In genomic region chr10:122770987-122771386, GRCm38 (mm10) we compare ENCODE assay signal across 23 mouse cellular contexts.
DNase-seq lines count a peak whose midpoint lies in the region; ATAC-seq and TF ChIP-seq lines count a peak whose summit lies in the region.
"Had no signal": no experiment of that assay in that cellular context is flagged by ENCODE, and none has a peak within 500 bp of the region (broad histone marks: within the 10 kb centered on the region; RNA-seq: fewer than 3 reads in every experiment).

No protein-coding gene starts in this region.

- H3K4me2 ChIP-seq in embryonic facial prominence, embryonic 14.5 days (ENCODE audit: low read depth, low read length): no peak overlapping the region
- no peak overlapping the region for H3K4me2 ChIP-seq in hindbrain, embryonic 13.5 days
- H3K4me2 ChIP-seq in hindbrain, embryonic 11.5 days (replicated peaks; ENCODE audit: low read depth, low read length): no peak overlapping the region
- H3K4me2 ChIP-seq in kidney, postnatal 0 days (ENCODE audit: low read length): no peak overlapping the region
- H3K4me2 ChIP-seq in neural tube, embryonic 13.5 days: no peak overlapping the region
- H3K4me2 ChIP-seq: limb, embryonic 13.5 days; liver, embryonic 12.5 days; midbrain, embryonic 11.5 days had no signal

- no peak for TF ChIP-seq CTCF in kidney, postnatal 0 days (IDR thresholded peaks at IDR 0.05; ENCODE audit: low read depth)
- TF ChIP-seq CTCF in kidney, adult 2 months (conservative IDR thresholded peaks at IDR 0.05; ENCODE audit: insufficient read depth, insufficient read length, low read depth, low read length): no peak

- no peaks in the 10 kb centered on the region for H3K27me3 ChIP-seq in embryonic facial prominence, embryonic 14.5 days (replicated peaks; ENCODE audit: control insufficient read depth, insufficient read depth, low read length)
- peaks cover 8% of the 10 kb centered on the region; the same call in 1 of the 2 replicates for H3K27me3 ChIP-seq in embryonic facial prominence, embryonic 10.5 days (replicated peaks; ENCODE audit: low read depth, poor library complexity, severe bottlenecking)
- H3K27me3 ChIP-seq in hindbrain, embryonic 13.5 days: no peaks in the 10 kb centered on the region
- H3K27me3 ChIP-seq in hindbrain, embryonic 11.5 days (ENCODE audit: control insufficient read depth, insufficient read depth, low read length): no peaks in the 10 kb centered on the region
- H3K27me3 ChIP-seq in kidney, postnatal 0 days (ENCODE audit: insufficient read depth, low read length): no peaks in the 10 kb centered on the region
- H3K27me3 ChIP-seq in kidney, adult 2 months (replicated peaks; ENCODE audit: control insufficient read depth, insufficient read depth, low read length): no peaks in the 10 kb centered on the region
- no peaks in the 10 kb centered on the region for H3K27me3 ChIP-seq in neural tube, embryonic 13.5 days

- no peak overlapping the region for H3K9ac ChIP-seq in embryonic facial prominence, embryonic 14.5 days (ENCODE audit: low read depth, low read length)
- no peak overlapping the region for H3K9ac ChIP-seq in hindbrain, embryonic 13.5 days
- no peak overlapping the region for H3K9ac ChIP-seq in hindbrain, embryonic 11.5 days (ENCODE audit: low read depth, low read length)
- no peak overlapping the region for H3K9ac ChIP-seq in kidney, postnatal 0 days (ENCODE audit: low read depth, low read length)
- H3K9ac ChIP-seq in neural tube, embryonic 13.5 days: no peak overlapping the region
- H3K9ac ChIP-seq: limb, embryonic 13.5 days; liver, embryonic 12.5 days had no signal

- H3K4me3 ChIP-seq in embryonic facial prominence, embryonic 14.5 days (ENCODE audit: low read depth, low read length): no peak overlapping the region
- H3K4me3 ChIP-seq in embryonic facial prominence, embryonic 10.5 days: no peak overlapping the region
- no peak overlapping the region for H3K4me3 ChIP-seq in hindbrain, embryonic 13.5 days
- no peak overlapping the region for H3K4me3 ChIP-seq in hindbrain, embryonic 11.5 days (ENCODE audit: low read depth, low read length)
- H3K4me3 ChIP-seq in kidney, postnatal 0 days (replicated peaks; ENCODE audit: low read depth, low read length): no peak overlapping the region
- no peak overlapping the region for H3K4me3 ChIP-seq in kidney, adult 2 months (ENCODE audit: insufficient read depth, low read depth, low read length)
- H3K4me3 ChIP-seq in neural tube, embryonic 13.5 days: no peak overlapping the region
- H3K4me3 ChIP-seq: forebrain, embryonic 10.5 days; limb, embryonic 13.5 days; liver, embryonic 12.5 days had no signal

- 59% methylated on average over 5 of the region's 5 CpGs for WGBS in embryonic facial prominence, embryonic 14.5 days
- WGBS in embryonic facial prominence, embryonic 10.5 days: 51% methylated on average over 5 of the region's 5 CpGs
- WGBS in hindbrain, embryonic 13.5 days: 65% methylated on average over 5 of the region's 5 CpGs
- 59% methylated on average over 5 of the region's 5 CpGs for WGBS in hindbrain, embryonic 11.5 days
- WGBS in kidney, postnatal 0 days: 35% methylated on average over 5 of the region's 5 CpGs
- WGBS in kidney, adult 2 months: 61% methylated on average over 5 of the region's 5 CpGs
- WGBS in neural tube, embryonic 13.5 days: 68% methylated on average over 5 of the region's 5 CpGs

- no peak overlapping the region for H3K27ac ChIP-seq in embryonic facial prominence, embryonic 14.5 days (replicated peaks; ENCODE audit: low read depth, low read length)
- no peak overlapping the region for H3K27ac ChIP-seq in embryonic facial prominence, embryonic 10.5 days (replicated peaks)
- peak overlapping the region; percentile 41; the same call in 1 of the 2 replicates for H3K27ac ChIP-seq in hindbrain, embryonic 13.5 days
- H3K27ac ChIP-seq in hindbrain, embryonic 11.5 days (ENCODE audit: low read depth, low read length): no peak overlapping the region
- H3K27ac ChIP-seq in kidney, postnatal 0 days: 0 out of 2 replicates have a peak overlapping the region, but pooled peaks have one; percentile 54
- no peak overlapping the region for H3K27ac ChIP-seq in kidney, adult 2 months (ENCODE audit: insufficient read depth, low read depth, low read length)
- 0 out of 2 replicates have a peak overlapping the region, but pooled peaks have one; percentile 39 for H3K27ac ChIP-seq in neural tube, embryonic 13.5 days (replicated peaks)
- H3K27ac ChIP-seq: forebrain, embryonic 10.5 days; limb, embryonic 13.5 days; liver, embryonic 12.5 days; stomach, postnatal 0 days had no signal

- no peak for ATAC-seq in embryonic facial prominence, embryonic 14.5 days (ENCODE audit: low read depth)
- ATAC-seq in hindbrain, embryonic 13.5 days (ENCODE audit: low FRiP score): no peak
- no peak for ATAC-seq in hindbrain, embryonic 11.5 days (ENCODE audit: low FRiP score)
- 0 out of 2 replicates have a peak, but pooled peaks have one; percentile 44 for ATAC-seq in kidney, postnatal 0 days (replicated peaks; ENCODE audit: low FRiP score, low read depth)
- no peak for ATAC-seq in neural tube, embryonic 13.5 days (ENCODE audit: low read depth)
- ATAC-seq: liver, embryonic 12.5 days had no signal

- 0 out of 2 replicates have a peak, but pooled peaks cover 2% of the 10 kb centered on the region for H3K9me3 ChIP-seq in embryonic facial prominence, embryonic 14.5 days (ENCODE audit: control insufficient read depth, low read length)
- H3K9me3 ChIP-seq in embryonic facial prominence, embryonic 10.5 days: no peaks in the 10 kb centered on the region
- peaks cover 3% of the 10 kb centered on the region; the same call in 1 of the 2 replicates for H3K9me3 ChIP-seq in hindbrain, embryonic 13.5 days
- H3K9me3 ChIP-seq in hindbrain, embryonic 11.5 days (ENCODE audit: control insufficient read depth, low read length): no peaks in the 10 kb centered on the region
- no peaks in the 10 kb centered on the region for H3K9me3 ChIP-seq in kidney, postnatal 0 days (replicated peaks; ENCODE audit: low read length)
- H3K9me3 ChIP-seq in neural tube, embryonic 13.5 days: no peaks in the 10 kb centered on the region
- H3K9me3 ChIP-seq: limb, embryonic 13.5 days; liver, embryonic 12.5 days had no signal

- peak; percentile 41 for DNase-seq in embryonic facial prominence, embryonic 14.5 days (ENCODE audit: low spot score)
- no peak for DNase-seq in embryonic facial prominence, embryonic 10.5 days (ENCODE audit: low spot score)
- DNase-seq in hindbrain, embryonic 11.5 days (ENCODE audit: low spot score): no peak
- DNase-seq in kidney, postnatal 0 days (ENCODE audit: low spot score): peak; percentile 57
- no peak for DNase-seq in kidney, adult 2 months
- no peak for DNase-seq in embryo, embryonic 10 days (ENCODE audit: low spot score)
- DNase-seq: adrenal gland, postnatal 14 days; cerebellum, adult 2 months; cerebellum, postnatal 36 days; heart, postnatal 14 days; kidney, adult 9 months; lung, adult 2 months; lung, postnatal 14 days; right cerebral cortex, postnatal 14 days; thymus, adult 2 months; thymus, postnatal 4 days had no signal

- H3K36me3 ChIP-seq in embryonic facial prominence, embryonic 14.5 days (ENCODE audit: control insufficient read depth, insufficient read depth, low read length): no peaks in the 10 kb centered on the region
- no peaks in the 10 kb centered on the region for H3K36me3 ChIP-seq in embryonic facial prominence, embryonic 10.5 days (replicated peaks)
- H3K36me3 ChIP-seq in hindbrain, embryonic 13.5 days: no peaks in the 10 kb centered on the region
- no peaks in the 10 kb centered on the region for H3K36me3 ChIP-seq in hindbrain, embryonic 11.5 days (ENCODE audit: control insufficient read depth, insufficient read depth, low read length)
- H3K36me3 ChIP-seq in kidney, postnatal 0 days (ENCODE audit: insufficient read depth, low read length): no peaks in the 10 kb centered on the region
- H3K36me3 ChIP-seq in kidney, adult 2 months (ENCODE audit: control insufficient read depth, insufficient read depth, low read length): no peaks in the 10 kb centered on the region
- no peaks in the 10 kb centered on the region for H3K36me3 ChIP-seq in neural tube, embryonic 13.5 days
- H3K36me3 ChIP-seq: forebrain, embryonic 10.5 days; limb, embryonic 13.5 days; liver, embryonic 12.5 days had no signal

- no peaks in the 10 kb centered on the region for H3K4me1 ChIP-seq in embryonic facial prominence, embryonic 14.5 days (ENCODE audit: control insufficient read depth, insufficient read depth, low read length)
- peaks cover 18% of the 10 kb centered on the region for H3K4me1 ChIP-seq in embryonic facial prominence, embryonic 10.5 days
- H3K4me1 ChIP-seq in hindbrain, embryonic 13.5 days (replicated peaks): peaks cover 15% of the 10 kb centered on the region
- H3K4me1 ChIP-seq in hindbrain, embryonic 11.5 days (replicated peaks; ENCODE audit: control insufficient read depth, insufficient read depth, low read length): no peaks in the 10 kb centered on the region
- H3K4me1 ChIP-seq in kidney, postnatal 0 days (replicated peaks; ENCODE audit: insufficient read depth, low read length): peaks cover 29% of the 10 kb centered on the region
- H3K4me1 ChIP-seq in kidney, adult 2 months (ENCODE audit: control insufficient read depth, insufficient read depth, low read length): peaks cover 11% of the 10 kb centered on the region
- peaks cover 34% of the 10 kb centered on the region for H3K4me1 ChIP-seq in neural tube, embryonic 13.5 days (replicated peaks)
- H3K4me1 ChIP-seq: liver, embryonic 12.5 days had no signal

- no peak for TF ChIP-seq POLR2A in kidney, adult 2 months (IDR thresholded peaks at IDR 0.05; ENCODE audit: low read depth, low read length)

Comparison
In these comparisons a context has a peak if more than half of its experiments do, and no peak if none do; other contexts are left out.
1. DNase-seq: peak in embryonic facial prominence, embryonic 14.5 days (single experiment) and kidney, postnatal 0 days (single experiment); none in embryonic facial prominence, embryonic 10.5 days (single experiment), hindbrain, embryonic 11.5 days (single experiment), kidney, adult 2 months (single experiment) and embryo, embryonic 10 days (single experiment).
2. H3K27ac ChIP-seq: peak in hindbrain, embryonic 13.5 days (single experiment), kidney, postnatal 0 days (single experiment) and neural tube, embryonic 13.5 days (single experiment); none in embryonic facial prominence, embryonic 14.5 days (single experiment), embryonic facial prominence, embryonic 10.5 days (single experiment), hindbrain, embryonic 11.5 days (single experiment) and kidney, adult 2 months (single experiment).